Mouse (Mus musculus) granulocyte monocyte progenitor cell, adult 5-6 weeks (primary cell): ENCODE results near the gene Shcbp1. TPM values are rescaled to one million over a fixed set of nuclear protein-coding genes. Genes with fewer than 3 reads are reported as not detected.
"Not testable (repeated sequence)": the region's sequence is repeated elsewhere in the genome, so short reads cannot be mapped to it uniquely, and the experiment has no call there.

Experiments used
- ATAC-seq: replicated peaks from 2 replicates; pipeline ENCODE4 v1.8.0; 2016; ENCODE audit warnings: mild to moderate bottlenecking, moderate TSS enrichment, inconsistent platforms; ENCODE audit not compliant: poor library complexity, severe bottlenecking
- total RNA-seq, 2 experiments: library from RNA; stranded (forward) in 1 of 2; stranded (reverse) in 1 of 2; fragments of 200-712, 200-1000 nt in 1 of 2; fragments of >200 nt in 1 of 2; fragmentation: Nextera tagmentation in 1 of 2; gene quantifications; 2 replicates each; pipeline ENCODE4 v1.2.3; 2014 to 2017

Gene Shcbp1
- 27.5 and 40.1 TPM in 2 replicates for total RNA-seq (2014; fragmentation: Nextera tagmentation)
- total RNA-seq (2017): 54.2 and 70.9 TPM in 2 replicates

DNA sequence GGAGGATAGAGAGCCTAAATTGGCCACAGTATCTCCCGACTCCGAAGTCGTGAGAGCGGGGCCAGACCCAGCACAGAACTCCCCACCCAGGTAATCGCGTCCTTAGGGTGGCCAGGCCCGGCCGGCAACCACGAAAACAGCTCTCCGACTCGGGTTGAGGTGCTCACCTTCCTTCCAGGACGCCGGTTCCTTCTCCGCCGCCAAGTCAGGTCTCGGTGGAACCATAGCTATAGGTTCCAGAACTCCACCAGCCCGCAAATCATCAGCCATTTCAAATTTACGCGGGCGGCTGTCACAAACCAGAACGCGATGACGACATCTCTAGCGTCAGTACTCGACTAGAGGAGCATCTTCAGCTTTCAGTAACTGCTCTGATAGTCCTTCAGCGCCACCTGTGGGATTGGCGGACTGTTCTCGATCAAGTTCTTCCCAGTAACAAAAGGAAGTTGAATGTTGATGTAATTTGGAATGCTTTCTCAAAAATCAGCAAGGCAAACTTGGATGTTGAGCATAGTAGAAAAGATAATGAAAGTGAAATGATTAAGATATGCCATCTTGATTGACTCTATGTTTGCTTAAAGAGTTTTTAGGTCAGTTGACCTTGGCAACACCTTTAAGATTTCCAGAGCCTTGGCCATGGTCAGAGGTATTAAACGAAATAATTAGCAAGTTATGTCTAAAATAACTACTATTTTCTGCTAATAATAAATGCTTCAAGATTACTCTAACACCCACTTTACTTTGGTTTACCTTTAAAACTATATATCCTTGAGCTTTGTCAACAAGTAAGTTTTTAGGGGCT is at the start of gene Shcbp1:
Gene Shcbp1, minus strand, starts transcription at position 314 of the 802 bp plus-strand sequence.
- ATAC-seq: peak; percentile 99

DNA sequence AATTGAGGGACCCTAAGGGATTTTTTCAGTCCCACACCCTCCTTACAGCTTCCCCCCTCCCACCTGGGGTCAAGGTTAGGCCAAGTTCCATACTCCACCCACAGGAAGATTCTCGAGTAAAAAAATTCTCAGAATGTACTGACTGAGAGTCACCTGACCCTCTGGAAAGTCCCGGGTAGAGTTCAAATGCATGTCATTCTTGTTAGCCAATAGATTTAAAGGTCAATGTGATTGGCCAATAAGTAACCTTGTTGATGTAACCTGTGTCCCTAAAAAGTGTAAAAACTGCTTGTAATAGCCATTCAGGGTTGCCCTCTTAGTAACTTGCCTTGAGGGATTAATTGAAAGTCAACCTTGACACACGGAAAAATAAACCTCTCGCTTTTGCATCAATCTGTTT is 29.5 kb upstream of the Shcbp1 start:
- no peak for ATAC-seq

DNA sequence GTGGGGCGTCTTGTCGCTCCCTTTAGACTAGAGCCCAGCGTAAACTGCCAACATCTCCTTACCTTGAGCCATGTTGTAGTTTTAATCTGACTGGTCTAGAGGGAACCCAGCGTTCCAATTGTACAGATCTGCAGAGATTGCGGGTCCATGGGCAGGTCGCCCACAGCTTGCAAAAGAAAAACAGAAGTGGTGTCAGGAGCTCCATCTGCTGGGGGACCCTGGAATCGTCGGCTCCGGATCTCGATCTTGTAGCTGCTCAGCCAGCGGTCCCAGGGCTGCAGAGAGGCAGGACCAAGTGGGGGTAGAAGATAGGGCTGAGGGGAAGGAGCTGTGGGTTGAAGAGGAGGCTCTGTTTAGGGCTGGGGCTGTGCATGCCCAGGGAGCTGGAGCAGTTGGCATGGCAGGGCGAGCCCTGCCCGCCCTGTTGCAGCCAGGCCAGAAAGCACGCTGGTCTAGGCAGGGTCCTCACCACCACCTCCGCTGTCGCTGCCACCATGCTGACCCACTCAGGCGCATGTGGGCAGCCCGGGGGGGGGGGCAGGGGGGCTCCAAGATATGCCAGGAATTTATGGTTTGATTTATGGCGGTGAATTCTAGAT is 21.3 kb upstream of the Shcbp1 start:
- ATAC-seq: peak; percentile 63

DNA sequence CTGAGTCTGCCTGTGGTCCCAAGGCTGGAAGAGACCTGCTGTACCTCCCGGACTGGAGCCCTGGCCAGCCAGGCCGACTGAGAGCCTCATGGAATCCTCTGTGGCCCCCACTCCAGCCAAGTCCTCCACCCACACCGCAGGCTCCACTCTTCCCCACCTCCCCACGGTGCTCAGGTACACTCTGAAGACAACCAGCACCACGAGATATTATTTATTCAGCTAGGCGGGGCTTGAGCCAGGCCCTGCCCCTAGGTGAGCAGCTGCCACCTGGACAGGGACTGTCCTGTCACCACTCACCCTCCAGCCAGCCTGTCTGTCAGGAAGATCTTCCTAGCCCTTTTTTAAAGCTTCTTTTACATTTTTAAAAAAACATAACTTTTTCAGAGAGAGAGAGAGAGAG is 1.1 kb downstream of the Shcbp1 start:
- ATAC-seq: peak; percentile 13

DNA sequence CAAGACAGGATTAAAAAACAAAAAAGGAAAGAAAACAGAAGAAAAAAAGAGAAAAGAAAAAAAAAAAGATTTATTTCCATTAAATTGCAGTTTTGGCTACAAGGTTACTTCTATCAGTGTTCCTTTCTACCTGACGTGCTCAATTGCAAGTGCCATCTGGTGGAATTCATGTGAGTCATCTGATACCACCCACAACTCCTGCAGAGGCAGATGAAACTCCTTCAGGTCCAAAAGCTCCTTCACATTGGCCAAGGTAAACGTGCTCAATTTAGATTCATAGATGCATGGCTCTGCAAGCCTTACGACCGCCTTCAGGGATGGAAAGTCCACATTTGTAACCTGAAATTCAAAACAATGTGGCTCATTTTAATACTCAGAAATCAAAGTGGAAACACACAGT is 14.6 kb downstream of the Shcbp1 start:
- ATAC-seq: no peak

DNA sequence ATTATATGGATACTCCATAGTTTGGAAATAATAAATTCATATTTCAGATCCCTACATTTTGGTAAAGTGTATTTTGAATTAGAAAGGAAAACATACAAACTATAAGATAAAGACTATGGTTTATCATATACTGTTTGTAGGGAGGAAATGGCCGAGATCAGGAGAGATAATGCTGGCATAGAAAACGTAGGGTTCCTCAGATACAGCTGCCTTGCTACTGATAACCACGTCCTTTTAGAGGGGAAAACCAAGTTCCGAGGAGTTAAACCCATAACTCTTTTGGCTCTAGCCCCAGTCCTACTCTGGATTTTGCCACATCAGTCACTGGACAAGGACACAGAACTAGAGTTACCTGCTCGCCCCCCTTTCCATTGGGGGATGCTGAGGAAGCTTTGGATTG is 26.3 kb downstream of the Shcbp1 start:
- no peak for ATAC-seq

DNA sequence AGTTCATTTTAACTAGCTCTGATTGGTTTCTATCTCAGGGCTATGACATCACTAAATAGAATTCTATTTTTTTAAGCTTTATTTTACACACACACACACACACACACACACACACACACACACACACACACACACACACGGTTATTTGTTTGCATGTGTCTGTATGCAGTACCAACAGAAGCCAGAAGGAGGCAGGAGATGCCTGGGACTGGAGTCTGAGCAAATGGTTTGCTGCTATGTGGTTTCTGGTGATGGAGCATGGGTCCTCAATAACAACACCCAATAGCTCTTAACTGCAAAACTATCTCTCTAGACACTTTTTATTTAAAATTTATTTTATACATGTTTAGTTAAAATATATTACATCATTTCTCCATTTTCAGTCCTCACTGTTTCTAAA is 48.4 kb downstream of the Shcbp1 start:
- ATAC-seq: no peak; the same call in 1 of the 2 replicates

DNA sequence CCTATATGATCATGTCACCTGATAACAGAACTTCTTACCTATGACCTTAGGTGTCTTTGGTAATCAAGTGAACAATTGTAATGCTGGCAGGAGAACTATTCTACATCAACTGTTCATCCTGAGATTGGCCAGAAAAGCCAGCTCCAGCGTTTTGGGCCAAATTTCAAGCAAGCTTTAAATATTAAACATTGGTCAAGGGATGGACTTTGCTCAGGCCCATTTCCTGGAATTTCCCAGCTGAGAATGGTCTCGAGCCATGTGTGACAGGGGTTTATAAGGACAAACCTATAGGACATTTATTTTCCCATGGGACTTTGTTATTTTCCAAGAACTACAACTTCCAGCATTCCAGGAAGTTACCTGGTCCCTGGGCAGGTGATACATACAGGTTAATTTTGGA is 63.8 kb downstream of the Shcbp1 start:
- ATAC-seq: no peak

DNA sequence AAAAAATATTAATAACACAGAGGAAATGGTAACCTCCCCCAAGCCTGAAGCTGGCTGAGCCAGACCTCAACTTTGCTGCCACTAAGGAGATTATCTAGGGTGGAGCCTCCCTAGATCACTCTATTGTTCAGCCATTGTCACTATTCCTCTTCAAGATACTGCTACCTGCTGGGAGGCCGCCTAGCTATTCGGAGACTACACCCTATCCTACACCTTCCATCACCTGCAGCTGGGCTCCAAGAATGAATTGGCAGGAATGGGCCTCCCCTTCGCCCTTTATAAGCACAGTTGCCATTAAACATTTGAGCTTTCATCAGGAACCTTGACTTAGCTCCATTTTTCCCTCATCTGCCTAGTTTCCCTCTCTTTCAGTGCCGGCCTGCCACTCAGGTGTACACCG is 71.0 kb downstream of the Shcbp1 start:
- ATAC-seq: not testable (repeated sequence)

DNA sequence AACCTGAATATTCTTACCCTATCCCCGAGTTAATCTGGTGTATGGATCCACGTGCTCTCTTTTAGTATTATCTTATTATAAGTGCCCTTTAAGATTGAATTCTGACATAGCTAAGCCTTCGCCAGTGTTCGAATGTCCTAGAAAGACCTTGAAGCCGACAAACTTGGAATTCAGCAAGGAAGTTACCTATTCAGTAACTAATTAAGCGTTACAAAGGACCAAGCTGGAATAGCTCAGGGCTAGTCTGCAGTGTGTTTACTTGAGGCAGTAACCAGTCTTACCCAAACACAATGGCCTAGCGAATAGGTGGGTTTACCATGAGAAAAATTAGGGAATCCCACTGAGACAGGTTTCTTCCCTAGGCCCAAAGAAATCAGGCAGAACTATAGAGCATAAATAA is 71.5 kb downstream of the Shcbp1 start:
- not testable (repeated sequence) for ATAC-seq

DNA sequence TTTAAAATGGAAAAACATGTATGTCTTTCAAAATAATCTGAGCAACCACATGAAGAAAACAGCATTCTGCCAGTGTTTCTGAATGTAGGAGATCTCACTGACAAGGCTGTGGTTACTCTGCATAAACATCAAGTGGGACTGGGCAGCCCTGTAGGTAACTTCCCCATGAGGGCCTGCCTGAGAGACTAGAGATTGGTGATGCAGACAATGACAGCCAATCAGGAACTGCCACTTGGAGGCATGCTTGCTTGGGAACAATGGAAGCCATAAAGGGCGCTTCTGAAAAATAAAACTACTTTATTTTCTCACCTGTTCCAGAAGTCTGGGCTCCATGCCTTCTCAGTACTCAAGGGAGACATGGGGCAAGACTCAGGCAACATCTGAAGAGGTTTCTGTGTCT is 87.7 kb downstream of the Shcbp1 start:
- no peak for ATAC-seq

Other genes starting within 250 kb of the Shcbp1 start
- gene Zfp958, start 166.4 kb downstream of the Shcbp1 start, total RNA-seq (2014; fragmentation: Nextera tagmentation): 12.1 and 12.8 TPM in 2 replicates
- gene Zfp958, start 166.4 kb downstream of the Shcbp1 start, total RNA-seq (2017): 14.0 and 22.8 TPM in 2 replicates